Mouse (Mus musculus) CH12.LX (cell line): ENCODE measurements at regions not wholly inside any gene's neighbourhood (a gene's known extent, or its start where the extent isn't known, plus 50 kb on each side); places are given as distances from the start of the nearest gene placed in this dataset.

ENCODE experiments used
- CTCF ChIP-seq, 2 experiments: IDR thresholded peaks in 1 of 2; conservative IDR thresholded peaks in 1 of 2; 2 replicates each; pipeline ENCODE4 v1.5.1; 2011 to 2012; ENCODE audit warnings: low read depth in 2 of 2, low read length in 2 of 2, improper control_type of control experiment in 1 of 2, inconsistent platforms in 1 of 2, mild to moderate bottlenecking in 1 of 2, moderate library complexity in 1 of 2
- EP300 ChIP-seq: IDR thresholded peaks from 2 replicates; pipeline ENCODE4 v1.6.1; 2011; ENCODE audit warnings: low read length, improper control_type of control experiment
- ETS1 ChIP-seq: conservative IDR thresholded peaks from 2 replicates; pipeline ENCODE4 v1.6.1; 2012; ENCODE audit warnings: low read depth, mild to moderate bottlenecking, inconsistent platforms, low read length, improper control_type of control experiment, moderate library complexity
- MXI1 ChIP-seq: IDR thresholded peaks from 2 replicates; pipeline ENCODE4 v1.6.1; 2011; ENCODE audit warnings: mild to moderate bottlenecking, low read depth, low read length, improper control_type of control experiment
- TCF12 ChIP-seq: IDR thresholded peaks from 2 replicates; pipeline ENCODE4 v1.6.1; 2014; ENCODE audit warnings: low read depth, mild to moderate bottlenecking, inconsistent platforms, low read length, improper control_type of control experiment
- UBTF ChIP-seq: IDR thresholded peaks from 2 replicates; pipeline ENCODE4 v1.6.1; 2012; ENCODE audit warnings: low read depth, mild to moderate bottlenecking, inconsistent platforms, low read length, improper control_type of control experiment, moderate library complexity
- USF1 ChIP-seq: IDR thresholded peaks from 2 replicates; pipeline ENCODE4 v1.6.1; 2014; ENCODE audit warnings: low read depth, mild to moderate bottlenecking, inconsistent platforms, low read length, improper control_type of control experiment

DNA sequence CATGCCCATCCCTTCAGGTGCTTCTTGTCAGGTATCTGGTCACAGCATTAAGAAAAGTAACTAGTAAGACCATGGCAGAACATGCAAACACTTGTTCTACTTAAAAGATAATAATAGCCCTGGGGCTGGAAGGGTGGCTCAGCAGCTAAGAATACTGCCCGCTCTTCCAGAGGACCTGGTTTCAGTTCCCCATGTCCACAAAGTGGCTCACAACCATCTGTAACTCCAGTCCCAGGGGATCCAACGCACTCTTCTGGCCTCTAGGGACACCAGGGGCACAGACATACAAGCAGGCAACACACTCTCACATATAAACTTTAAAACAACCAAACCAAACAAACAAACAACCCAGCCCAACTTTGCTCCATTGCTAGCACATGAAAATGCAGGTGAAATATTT is 55.2 kb upstream of the Ppp2r5a start:
- TF ChIP-seq TCF12 (peak; percentile 92), CTCF (conservative IDR thresholded peaks at IDR 0.05 in 1 of 2, IDR thresholded peaks at IDR 0.05 in 1 of 2; ENCODE audit: low read depth in 2 of 2, low read length in 2 of 2) (no peak), UBTF (no peak), MXI1 (no peak), ETS1 (peak; percentile 90), EP300 (peak; percentile 97), USF1 (no peak)
